Mouse (Mus musculus) gastrocnemius, postnatal 14 days (tissue): ENCODE data around the gene Slco3a1. TPM values are rescaled to one million over a fixed set of nuclear protein-coding genes. Genes with fewer than 3 reads are reported as not detected.

Source experiments
- DNase-seq: peaks from one replicate; pipeline ENCODE4 v3.0.0; 2021; ENCODE audit warnings: mixed read lengths
- intact Hi-C: fragments of 180-260 bp; cut with DNase I; formaldehyde crosslinking; loops from one replicate; pipeline ENCODE4 v1.15.1; 2025; ENCODE audit warnings: low total_unique reads
- total RNA-seq, 2 experiments: library from RNA; stranded (reverse); gene quantifications; 2 replicates each; pipeline ENCODE4 v1.2.3; 2021

Gene Slco3a1
- total RNA-seq, 2 experiments from 2014 or later, result 19.7 to 20.8 TPM

DNA sequence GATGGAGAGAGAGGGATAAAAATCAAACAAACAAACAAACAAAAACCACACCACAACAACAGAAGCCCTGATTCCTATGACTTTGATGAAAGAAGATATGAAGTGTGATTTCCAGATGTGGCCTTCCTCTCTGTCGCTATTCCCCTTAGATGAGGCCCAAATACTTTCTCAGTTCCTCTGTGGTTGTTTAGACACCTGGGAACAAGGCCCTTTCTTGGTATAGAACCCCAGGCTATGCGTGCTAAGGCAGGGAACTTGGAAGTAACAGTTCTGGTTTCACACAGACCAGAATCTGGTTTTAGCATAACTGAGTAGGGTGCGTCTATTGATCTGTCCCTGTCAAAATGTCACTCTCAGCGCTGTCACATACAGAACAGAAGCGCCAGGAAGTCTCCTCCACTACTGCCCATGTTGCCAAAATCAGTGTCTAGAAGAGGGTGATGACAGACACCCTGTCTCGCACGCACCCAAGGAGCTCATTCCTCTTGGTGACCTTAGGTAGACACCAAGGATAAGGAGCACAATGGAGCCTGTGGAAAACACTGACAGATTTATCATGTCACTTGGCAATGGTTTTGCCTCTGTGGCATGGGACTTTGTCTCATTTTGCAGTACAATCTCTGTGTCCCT is 23.0 kb downstream of the Slco3a1 start:
- DNase-seq, result no peak
- intact Hi-C loops, result no loop called here

GRCm38 (mm10) chr7:74529877-74530276 is 24.7 kb downstream of the Slco3a1 start:
- intact Hi-C loops, result no loop called here
- no peak for DNase-seq

- intact Hi-C loops, result no loop called here
- DNase-seq, result no peak
Measured at GRCm38 (mm10) chr7:74529183-74529757, 25.3 kb downstream of the Slco3a1 start.

DNA sequence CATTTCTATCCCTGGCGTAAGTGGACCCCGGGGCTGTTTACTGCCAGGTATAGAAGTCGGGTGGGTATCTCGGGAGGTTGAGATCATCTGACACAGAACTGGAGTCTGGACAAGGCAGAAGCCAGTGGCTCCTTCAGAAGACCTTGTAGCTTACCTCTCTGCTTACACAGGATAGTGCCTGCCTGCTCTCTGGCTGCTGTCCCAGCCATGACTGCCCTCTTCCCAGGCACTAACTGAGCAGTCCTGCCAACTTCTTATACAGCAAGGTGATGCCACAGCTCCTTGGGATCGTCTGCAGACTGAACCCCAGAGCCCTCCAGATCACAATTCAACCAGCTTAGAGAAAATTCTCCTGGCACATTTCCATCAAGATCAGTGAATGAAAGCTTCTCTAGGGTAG is 26.4 kb downstream of the Slco3a1 start:
- intact Hi-C loops, result no loop called here
- no peak for DNase-seq

- intact Hi-C loops, result no loop called here
- DNase-seq, result no peak
Measured at GRCm38 (mm10) chr7:74527689-74528088, 26.9 kb downstream of the Slco3a1 start.

GRCm38 (mm10) chr7:74526030-74526429 is 28.6 kb downstream of the Slco3a1 start:
- no peak for DNase-seq
- intact Hi-C loops, result no loop called here

DNA sequence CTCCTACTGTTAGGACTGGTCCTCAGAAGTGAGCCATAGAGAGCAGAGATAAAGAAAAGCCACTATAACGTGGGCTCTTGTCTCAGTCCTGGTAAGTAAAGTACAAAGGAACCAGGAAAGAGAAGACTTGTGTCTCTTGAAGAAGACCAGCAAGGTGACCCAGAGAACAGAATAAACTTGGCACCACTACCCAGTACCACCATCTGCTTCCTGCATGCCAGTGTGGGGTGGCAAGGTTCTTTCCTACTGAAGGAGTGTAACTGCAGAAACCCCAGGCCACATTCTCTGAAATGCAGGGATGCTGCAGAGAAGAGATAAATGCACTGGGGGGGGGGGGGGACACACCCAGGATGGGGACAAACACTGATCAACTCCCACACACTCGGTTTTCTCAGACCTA is 29.0 kb downstream of the Slco3a1 start:
- intact Hi-C loops, result no loop called here
- no peak for DNase-seq

DNA sequence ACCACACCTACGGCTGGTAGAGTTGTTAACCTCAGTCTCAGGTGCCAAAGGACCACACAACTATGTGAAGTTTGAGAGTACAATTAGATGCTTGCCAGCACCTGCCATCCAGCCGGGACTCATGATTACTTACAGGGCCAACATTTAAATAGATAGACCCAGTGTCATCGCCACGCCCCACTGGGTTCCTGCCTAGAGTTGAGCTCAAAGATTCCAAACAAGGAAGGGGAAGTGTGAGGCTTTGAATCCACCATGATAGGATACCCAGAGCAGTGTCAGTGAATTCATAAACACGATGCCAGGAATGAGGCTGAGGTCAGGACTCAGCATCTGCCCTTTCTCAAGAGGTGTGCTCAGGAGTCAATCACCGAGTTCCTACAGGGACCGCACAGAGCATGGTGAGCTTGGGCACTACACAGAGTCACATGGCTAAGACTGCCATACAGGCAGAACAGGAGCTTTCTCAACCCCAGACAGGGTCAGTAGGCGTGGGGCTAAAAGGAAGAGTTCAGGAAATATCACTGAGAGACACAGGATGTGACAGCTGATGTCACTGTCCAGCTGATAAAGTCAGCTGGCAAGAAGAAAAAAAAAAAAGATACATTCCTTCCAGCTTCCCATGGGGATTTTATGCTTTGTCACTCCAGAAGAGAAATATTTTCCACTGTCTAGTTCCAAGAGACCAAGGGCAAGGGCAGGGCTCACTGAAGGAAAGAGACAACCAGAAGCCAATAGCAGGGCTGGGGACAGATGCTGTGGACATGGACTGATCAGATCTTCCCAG is 30.2 kb downstream of the Slco3a1 start:
- no peak for DNase-seq
- intact Hi-C loops, result no loop called here

DNA sequence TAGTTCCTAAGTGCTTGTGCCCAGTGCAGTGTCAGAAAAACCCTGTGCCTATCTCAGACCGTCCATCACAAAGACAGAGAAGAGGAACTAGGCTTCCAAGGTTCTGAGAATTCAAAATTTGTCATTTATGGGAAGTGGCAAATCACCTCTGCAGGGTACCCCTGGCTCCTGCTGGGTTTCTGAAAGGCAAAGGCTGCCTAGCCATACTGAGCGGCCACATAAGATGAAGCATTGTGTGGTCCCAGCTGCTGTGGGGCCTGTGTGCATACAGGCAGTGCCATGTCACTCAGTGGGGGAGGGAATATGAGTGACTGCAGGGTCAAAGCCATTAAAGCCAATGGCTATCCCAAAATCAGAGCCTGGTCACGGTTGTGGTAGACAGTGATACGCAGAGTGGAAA is 31.5 kb downstream of the Slco3a1 start:
- intact Hi-C loops, result no loop called here
- DNase-seq, result no peak

GRCm38 (mm10) chr7:74522260-74522659 is 32.3 kb downstream of the Slco3a1 start:
- DNase-seq, result no peak
- intact Hi-C loops, result no loop called here

DNA sequence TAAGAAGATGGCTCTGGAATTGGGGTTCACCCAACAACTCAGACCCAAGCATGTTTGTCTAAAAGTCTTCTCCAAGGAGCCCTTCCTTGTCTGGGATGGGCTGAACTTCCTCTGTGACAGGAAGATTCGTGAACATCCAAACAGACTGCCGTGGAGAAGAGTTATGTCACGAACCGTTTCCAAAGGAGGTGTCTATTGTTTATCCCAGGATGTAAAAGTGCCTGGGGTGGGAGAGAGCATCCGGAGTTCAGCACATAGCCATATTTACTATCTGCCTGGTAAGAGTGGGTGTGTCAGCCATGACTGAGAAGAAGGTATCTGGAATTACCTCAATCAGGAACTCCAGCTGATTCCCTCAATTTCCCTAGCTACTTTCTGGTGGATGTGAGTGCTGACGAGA is 35.2 kb downstream of the Slco3a1 start:
- intact Hi-C loops, result no loop called here
- no peak for DNase-seq

GRCm38 (mm10) chr7:74518776-74519175 is 35.8 kb downstream of the Slco3a1 start:
- DNase-seq, result no peak
- intact Hi-C loops, result no loop called here

DNA sequence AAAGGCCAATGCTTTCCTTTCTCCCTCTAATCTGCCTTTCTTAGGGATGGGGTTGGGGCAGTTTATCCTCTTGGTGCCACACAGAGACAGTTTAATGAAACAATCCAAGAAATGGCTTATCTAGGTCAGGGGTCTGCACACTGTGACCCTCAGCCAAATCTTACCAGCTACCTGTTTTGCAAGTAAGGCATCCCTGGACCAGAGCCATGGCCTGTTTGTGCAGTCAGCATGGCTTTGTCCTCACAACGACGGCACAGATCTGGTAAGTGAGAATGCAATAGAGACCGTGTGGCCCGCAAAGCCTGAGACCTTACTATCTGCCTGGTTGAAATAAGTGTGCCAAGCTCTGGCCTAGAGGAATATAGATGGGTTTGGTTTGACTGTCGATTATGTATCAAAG is 36.3 kb downstream of the Slco3a1 start:
- intact Hi-C loops, result no loop called here
- DNase-seq, result no peak

- intact Hi-C loops, result no loop called here
- DNase-seq, result no peak
Measured at GRCm38 (mm10) chr7:74510676-74511075, 43.9 kb downstream of the Slco3a1 start.

DNA sequence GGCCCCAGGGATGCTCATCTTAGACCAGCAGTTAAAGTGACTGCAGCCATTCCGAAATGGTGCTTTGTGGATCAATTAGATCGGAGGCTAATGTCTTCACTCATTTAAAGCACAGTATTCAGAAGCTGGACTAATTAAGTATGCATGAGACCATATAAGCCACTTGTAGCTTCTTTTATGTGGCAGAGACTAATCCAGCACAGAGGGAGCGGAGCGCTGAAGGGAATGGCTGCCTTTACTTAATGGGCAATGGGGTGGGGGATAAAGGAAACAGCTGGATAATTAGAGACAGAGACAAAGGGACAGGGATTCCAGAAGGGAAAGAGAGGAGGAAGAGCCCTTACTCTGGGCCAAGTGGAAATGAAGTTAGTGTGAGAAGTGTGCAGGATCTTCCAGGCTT is 46.4 kb downstream of the Slco3a1 start:
- intact Hi-C loops, result no loop called here
- no peak for DNase-seq

DNA sequence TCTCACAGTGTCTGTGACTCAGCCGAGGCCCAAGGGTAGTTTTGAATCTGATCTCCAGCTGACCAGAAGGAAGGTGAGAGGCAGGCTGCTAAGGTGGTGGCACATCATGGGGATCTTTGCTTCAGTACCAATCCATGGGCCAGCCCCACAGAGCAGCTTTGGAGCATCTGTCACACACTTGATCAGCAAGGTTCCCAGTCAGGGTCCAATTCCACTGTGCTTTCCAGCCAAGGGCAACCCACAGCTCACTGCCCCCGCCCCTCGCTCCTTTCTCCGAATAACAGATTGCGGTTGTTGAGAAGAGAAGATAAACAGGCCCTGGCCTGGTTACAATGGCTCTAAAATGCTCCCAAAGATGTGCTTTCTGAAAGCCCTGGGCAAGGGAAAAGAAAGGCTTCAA is 47.7 kb downstream of the Slco3a1 start:
- intact Hi-C loops, result no loop called here
- DNase-seq, result no peak

- no peak for DNase-seq
- intact Hi-C loops, result no loop called here
Measured at GRCm38 (mm10) chr7:74505635-74506034, 48.9 kb downstream of the Slco3a1 start.

DNA sequence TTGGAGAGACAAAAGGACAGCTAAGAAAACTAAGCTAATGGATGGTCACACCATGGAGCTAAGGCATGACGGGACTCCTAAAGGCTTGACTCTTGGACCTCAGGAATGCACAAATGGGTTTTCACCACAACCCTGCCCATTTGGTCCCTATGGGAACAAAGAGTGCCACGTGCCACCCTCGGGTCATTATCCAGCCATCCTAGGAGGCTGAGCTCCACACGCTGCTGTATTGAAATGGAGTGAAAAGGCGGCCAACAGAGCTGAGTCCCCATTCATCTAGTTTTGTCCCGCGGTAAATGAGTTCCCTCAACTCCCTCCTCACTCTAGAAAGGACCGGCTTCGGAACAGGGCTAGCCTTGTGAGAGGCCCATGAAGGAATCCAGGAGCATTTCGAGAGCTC is 53.4 kb downstream of the Slco3a1 start:
- no peak for DNase-seq
- intact Hi-C loops, result no loop called here

DNA sequence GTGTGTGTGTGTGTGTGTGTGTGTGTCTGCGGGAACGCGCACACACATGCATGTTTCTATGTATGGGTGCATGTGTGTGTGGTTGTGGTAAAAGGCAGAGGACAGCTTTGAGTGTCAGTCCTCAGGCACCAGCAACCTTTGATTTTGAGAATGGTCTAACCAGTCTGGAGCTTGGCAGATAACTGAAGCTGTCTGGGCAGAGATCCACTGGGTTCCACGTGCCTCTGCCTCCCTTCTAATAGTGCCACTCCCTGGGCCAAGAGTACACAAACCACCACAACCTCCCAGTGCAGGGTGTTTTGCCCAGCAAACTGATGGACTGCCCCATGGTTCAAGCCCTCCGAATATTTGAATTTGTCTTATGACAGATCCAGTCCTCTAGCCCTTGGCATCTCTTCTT is 55.1 kb downstream of the Slco3a1 start:
- DNase-seq, result no peak
- intact Hi-C loops, result no loop called here

- intact Hi-C loops, result no loop called here
- DNase-seq, result no peak
Measured at GRCm38 (mm10) chr7:74498266-74498980, 56.2 kb downstream of the Slco3a1 start.
